Mouse (Mus musculus): ENCODE results near the gene Sac3d1. TPM values are rescaled to one million over a fixed set of nuclear protein-coding genes. Genes with fewer than 3 reads are reported as not detected.

Gene Sac3d1
- polyA plus RNA-seq, 1 experiment from 2014 or later = 45.8 TPM

DNA sequence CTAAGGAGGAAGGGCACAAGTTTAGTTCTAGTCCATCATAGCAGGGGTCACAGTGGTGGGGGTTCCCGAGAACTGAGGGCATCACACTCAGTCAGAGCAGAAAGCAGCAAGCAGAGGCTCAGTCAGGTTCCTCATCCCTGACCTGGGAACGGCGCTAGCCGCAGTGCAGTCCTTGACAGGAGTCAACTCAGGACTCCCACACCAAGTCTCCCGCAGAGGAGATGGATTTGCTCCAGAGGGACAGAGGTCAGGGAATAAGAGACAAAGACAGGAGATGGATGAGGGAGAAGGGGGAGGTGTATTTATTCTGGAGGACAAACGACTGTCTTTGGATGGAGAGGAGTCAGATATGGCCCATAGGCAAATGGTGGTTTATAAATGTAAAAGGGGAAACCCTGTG, 5.3 kb downstream of the Sac3d1 start:
- DNase-seq = no peak

GRCm38 (mm10) chr19:6105586-6105985, 12.9 kb downstream of the Sac3d1 start, which contains the start of gene Naaladl1:
Naaladl1 (plus strand) TSS chr19:6105782.
- WGBS = 86% methylated on average over 7 of the region's 7 CpGs
- DNase-seq = no peak
- Histone ChIP-seq H3K27ac (replicated peaks; ENCODE audit: low read depth, low read length) (no peak within 1 kb of the TSS), H3K27me3 (ENCODE audit: control insufficient read depth, insufficient read depth, low read length) (no peaks in the 10 kb centered on the region), H3K4me3 (replicated peaks; ENCODE audit: low read depth, low read length) (no peak within 1 kb of the TSS), H3K4me2 (ENCODE audit: low read length) (no peak within 1 kb of the TSS), H3K9me3 (ENCODE audit: control insufficient read depth, low read length) (no peaks in the 10 kb centered on the region), H3K36me3 (ENCODE audit: control insufficient read depth, insufficient read depth, low read length) (no peaks in the 10 kb centered on the region), H3K4me1 (ENCODE audit: control insufficient read depth, insufficient read depth, low read length) (no peaks in the 10 kb centered on the region), H3K9ac (replicated peaks; ENCODE audit: low read length) (0 out of 2 replicates have a peak within 1 kb of the TSS, but pooled peaks have one; percentile 9)
- no peak for ATAC-seq (ENCODE audit: low FRiP score, low TSS enrichment)

More for the DNA sequence above, 5.3 kb downstream of the Sac3d1 start:
- Histone ChIP-seq H3K9ac (replicated peaks; ENCODE audit: low read length) (no peak overlapping the region), H3K4me1 (ENCODE audit: control insufficient read depth, insufficient read depth, low read length) (peaks cover 11% of the 10 kb centered on the region; the same call in 1 of the 2 replicates), H3K9me3 (ENCODE audit: control insufficient read depth, low read length) (no peaks in the 10 kb centered on the region), H3K4me3 (replicated peaks; ENCODE audit: low read depth, low read length) (no peak overlapping the region), H3K27ac (replicated peaks; ENCODE audit: low read depth, low read length) (no peak overlapping the region), H3K36me3 (ENCODE audit: control insufficient read depth, insufficient read depth, low read length) (peaks cover 34% of the 10 kb centered on the region), H3K27me3 (ENCODE audit: control insufficient read depth, insufficient read depth, low read length) (no peaks in the 10 kb centered on the region), H3K4me2 (ENCODE audit: low read length) (no peak overlapping the region)
- WGBS = 69% methylated on average over 6 of the region's 6 CpGs
- ATAC-seq (ENCODE audit: low FRiP score, low TSS enrichment) = no peak

GRCm38 (mm10) chr19:6104476-6104875, 14.0 kb downstream of the Sac3d1 start:
- 0 out of 2 replicates have a peak overlapping the region, but pooled peaks have one; percentile 9 for H3K9ac ChIP-seq (replicated peaks; ENCODE audit: low read length)

DNA sequence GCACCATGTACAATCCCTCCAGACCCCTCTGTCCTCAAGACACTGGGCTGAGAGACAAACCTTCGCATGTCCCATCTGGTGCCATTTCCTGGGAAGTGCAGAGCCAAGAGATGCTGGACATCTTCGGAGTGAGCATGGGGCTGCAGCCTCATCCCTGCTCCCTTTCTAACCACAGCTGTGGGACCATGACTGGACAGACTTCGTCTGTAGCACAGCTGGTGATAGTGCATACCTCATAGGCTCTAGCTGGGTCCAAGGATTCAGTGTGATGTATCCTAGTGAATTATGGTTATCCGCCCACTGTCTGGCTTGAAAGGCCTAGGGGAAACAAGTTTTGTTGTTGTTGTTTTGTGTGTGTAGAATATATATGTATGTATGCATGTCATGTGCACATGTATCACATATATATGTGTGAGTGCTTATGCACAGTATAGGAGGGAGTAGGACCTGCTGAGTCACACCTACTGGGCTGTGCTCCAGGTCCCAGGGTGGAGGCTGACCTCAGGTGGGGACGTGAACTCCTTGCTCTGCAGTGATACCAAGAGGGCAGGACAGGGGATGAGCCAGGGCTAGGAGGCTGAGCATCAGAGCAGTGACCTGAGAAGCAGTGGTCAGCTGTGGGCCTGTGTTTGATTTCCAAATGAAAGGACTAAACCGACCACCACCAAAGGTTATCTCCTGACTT, 16.1 kb downstream of the Sac3d1 start:
- no peak for DNase-seq
- H3K9me3 ChIP-seq (ENCODE audit: control insufficient read depth, low read length) = no peaks in the 10 kb centered on the region
- H3K27me3 ChIP-seq (ENCODE audit: control insufficient read depth, insufficient read depth, low read length) = no peaks in the 10 kb centered on the region
- no peak overlapping the region for H3K27ac ChIP-seq (replicated peaks; ENCODE audit: low read depth, low read length)
- no peak overlapping the region for H3K9ac ChIP-seq (replicated peaks; ENCODE audit: low read length)
- H3K4me3 ChIP-seq (replicated peaks; ENCODE audit: low read depth, low read length) = no peak overlapping the region
- H3K36me3 ChIP-seq (ENCODE audit: control insufficient read depth, insufficient read depth, low read length) = no peaks in the 10 kb centered on the region
- WGBS = 83% methylated on average over 6 of the region's 6 CpGs
- no peaks in the 10 kb centered on the region for H3K4me1 ChIP-seq (ENCODE audit: control insufficient read depth, insufficient read depth, low read length)
- no peak for ATAC-seq (ENCODE audit: low FRiP score, low TSS enrichment)
- H3K4me2 ChIP-seq (ENCODE audit: low read length) = no peak overlapping the region

More at GRCm38 (mm10) chr19:6104476-6104875, 14.0 kb downstream of the Sac3d1 start:
- no peak for ATAC-seq (ENCODE audit: low FRiP score, low TSS enrichment)
- no peaks in the 10 kb centered on the region for H3K36me3 ChIP-seq (ENCODE audit: control insufficient read depth, insufficient read depth, low read length)
- H3K4me1 ChIP-seq (ENCODE audit: control insufficient read depth, insufficient read depth, low read length) = no peaks in the 10 kb centered on the region
- WGBS = 70% methylated on average over 4 of the region's 4 CpGs
- no peak for DNase-seq
- H3K27ac ChIP-seq (replicated peaks; ENCODE audit: low read depth, low read length) = no peak overlapping the region
- H3K27me3 ChIP-seq (ENCODE audit: control insufficient read depth, insufficient read depth, low read length) = no peaks in the 10 kb centered on the region
- H3K9me3 ChIP-seq (ENCODE audit: control insufficient read depth, low read length) = no peaks in the 10 kb centered on the region
- no peak overlapping the region for H3K4me2 ChIP-seq (ENCODE audit: low read length)
- no peak overlapping the region for H3K4me3 ChIP-seq (replicated peaks; ENCODE audit: low read depth, low read length)

DNA sequence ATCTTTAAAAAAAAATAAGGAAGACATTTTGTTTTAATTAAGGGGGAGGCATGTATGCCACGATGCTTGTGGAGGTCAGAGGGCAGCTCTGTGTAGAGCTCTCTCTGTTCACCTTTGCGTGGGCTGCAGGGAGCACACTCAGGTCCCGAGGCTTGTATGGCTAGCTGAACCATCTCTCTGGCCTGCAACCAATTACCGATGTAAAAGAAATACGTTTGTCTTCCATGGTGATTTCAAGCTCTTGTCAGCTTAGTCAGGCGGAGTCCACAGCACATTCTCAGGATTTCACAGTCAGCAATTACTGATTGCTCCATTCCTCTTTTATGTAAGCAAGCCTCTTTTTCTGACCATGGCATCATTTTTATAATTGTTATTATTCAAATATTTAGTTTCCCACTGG, 17.3 kb downstream of the Sac3d1 start:
- no peaks in the 10 kb centered on the region for H3K27me3 ChIP-seq (ENCODE audit: control insufficient read depth, insufficient read depth, low read length)
- H3K9me3 ChIP-seq (ENCODE audit: control insufficient read depth, low read length) = no peaks in the 10 kb centered on the region
- H3K27ac ChIP-seq (replicated peaks; ENCODE audit: low read depth, low read length) = no peak overlapping the region
- DNase-seq (no peak), ATAC-seq (ENCODE audit: low FRiP score, low TSS enrichment) (no peak)
- H3K36me3 ChIP-seq (ENCODE audit: control insufficient read depth, insufficient read depth, low read length) = no peaks in the 10 kb centered on the region
- H3K9ac ChIP-seq (replicated peaks; ENCODE audit: low read length) = no peak overlapping the region
- no peak overlapping the region for H3K4me2 ChIP-seq (ENCODE audit: low read length)
- no peaks in the 10 kb centered on the region for H3K4me1 ChIP-seq (ENCODE audit: control insufficient read depth, insufficient read depth, low read length)
- no peak overlapping the region for H3K4me3 ChIP-seq (replicated peaks; ENCODE audit: low read depth, low read length)
- 78% methylated on average over 6 of the region's 6 CpGs for WGBS

DNA sequence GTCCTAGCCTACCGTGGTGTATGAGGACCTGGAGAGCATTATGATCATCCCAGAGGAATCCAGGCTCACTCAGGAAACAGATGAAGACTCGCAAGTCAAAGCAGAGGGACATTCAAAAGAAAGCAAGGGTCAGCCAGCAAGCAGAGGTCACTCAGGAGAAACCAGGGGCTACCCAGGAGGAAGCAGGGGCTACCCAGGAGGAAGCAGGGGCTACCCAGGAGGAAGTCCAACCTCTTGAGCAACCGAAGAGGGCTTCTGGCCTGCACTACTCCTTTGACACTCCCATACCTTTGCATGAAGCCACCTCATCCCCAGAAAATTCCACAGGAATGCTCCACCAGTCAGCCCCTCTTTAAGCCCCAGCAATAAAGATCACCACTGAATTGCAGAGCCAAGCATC, 20.6 kb downstream of the Sac3d1 start:
- no peaks in the 10 kb centered on the region for H3K4me1 ChIP-seq (ENCODE audit: control insufficient read depth, insufficient read depth, low read length)
- ATAC-seq (ENCODE audit: low FRiP score, low TSS enrichment) (no peak), DNase-seq (no peak)
- WGBS = 94% methylated on average over 3 of the region's 3 CpGs
- no peaks in the 10 kb centered on the region for H3K27me3 ChIP-seq (ENCODE audit: control insufficient read depth, insufficient read depth, low read length)
- H3K27ac ChIP-seq (replicated peaks; ENCODE audit: low read depth, low read length) = no peak overlapping the region
- no peaks in the 10 kb centered on the region for H3K36me3 ChIP-seq (ENCODE audit: control insufficient read depth, insufficient read depth, low read length)
- H3K4me2 ChIP-seq (ENCODE audit: low read length) = no peak overlapping the region
- H3K9ac ChIP-seq (replicated peaks; ENCODE audit: low read length) = no peak overlapping the region
- no peaks in the 10 kb centered on the region for H3K9me3 ChIP-seq (ENCODE audit: control insufficient read depth, low read length)
- no peak overlapping the region for H3K4me3 ChIP-seq (replicated peaks; ENCODE audit: low read depth, low read length)

DNA sequence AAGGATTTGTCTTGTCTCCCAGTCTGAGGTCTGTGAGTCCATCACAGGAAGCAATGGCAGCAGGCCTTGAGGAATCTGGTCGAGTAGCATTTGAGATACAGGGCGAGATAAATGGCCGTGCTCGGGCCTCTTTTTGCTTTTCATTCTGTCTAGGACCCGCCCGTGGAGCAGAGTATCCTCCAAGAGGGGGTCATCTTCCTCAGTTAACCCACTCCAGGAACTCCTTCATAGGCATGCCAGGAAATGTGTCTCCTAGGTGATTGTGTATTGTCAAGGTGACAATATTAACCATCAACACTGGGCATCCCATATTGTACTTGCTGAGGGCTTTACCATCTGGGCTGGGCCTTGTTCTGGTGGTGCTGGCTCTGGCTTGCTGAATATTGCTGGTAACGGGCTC, 24.3 kb downstream of the Sac3d1 start, which contains the start of gene AC131692.1:
Gene AC131692.1 (plus strand): TSS at position 301 of the 400 bp plus-strand sequence.
- Histone ChIP-seq H3K27me3 (ENCODE audit: control insufficient read depth, insufficient read depth, low read length) (no peaks in the 10 kb centered on the region), H3K4me3 (replicated peaks; ENCODE audit: low read depth, low read length) (no peak within 1 kb of the TSS), H3K27ac (replicated peaks; ENCODE audit: low read depth, low read length) (no peak within 1 kb of the TSS), H3K9ac (replicated peaks; ENCODE audit: low read length) (no peak within 1 kb of the TSS), H3K4me1 (ENCODE audit: control insufficient read depth, insufficient read depth, low read length) (no peaks in the 10 kb centered on the region), H3K36me3 (ENCODE audit: control insufficient read depth, insufficient read depth, low read length) (peaks cover 5% of the 10 kb centered on the region; the same call in 1 of the 2 replicates), H3K4me2 (ENCODE audit: low read length) (no peak within 1 kb of the TSS), H3K9me3 (ENCODE audit: control insufficient read depth, low read length) (no peaks in the 10 kb centered on the region)
- DNase-seq (no peak), ATAC-seq (ENCODE audit: low FRiP score, low TSS enrichment) (no peak)
- 90% methylated on average over 7 of the region's 7 CpGs for WGBS

- no peaks in the 10 kb centered on the region for H3K9me3 ChIP-seq (ENCODE audit: control insufficient read depth, low read length)
- no peaks in the 10 kb centered on the region for H3K27me3 ChIP-seq (ENCODE audit: control insufficient read depth, insufficient read depth, low read length)
- H3K4me1 ChIP-seq (ENCODE audit: control insufficient read depth, insufficient read depth, low read length) = peaks cover 15% of the 10 kb centered on the region
- no peak overlapping the region for H3K4me2 ChIP-seq (ENCODE audit: low read length)
- WGBS = 94% methylated on average over 13 of the region's 13 CpGs
- H3K9ac ChIP-seq (replicated peaks; ENCODE audit: low read length) = no peak overlapping the region
- no peak overlapping the region for H3K27ac ChIP-seq (replicated peaks; ENCODE audit: low read depth, low read length)
- no peak overlapping the region for H3K4me3 ChIP-seq (replicated peaks; ENCODE audit: low read depth, low read length)
- peaks cover 5% of the 10 kb centered on the region; the same call in 1 of the 2 replicates for H3K36me3 ChIP-seq (ENCODE audit: control insufficient read depth, insufficient read depth, low read length)
- ATAC-seq (ENCODE audit: low FRiP score, low TSS enrichment) = no peak
- no peak for DNase-seq
These were observed 29.6 kb downstream of the Sac3d1 start for GRCm38 (mm10) chr19:6088841-6089240.

- Histone ChIP-seq H3K36me3 (ENCODE audit: control insufficient read depth, insufficient read depth, low read length) (peaks cover 21% of the 10 kb centered on the region), H3K27ac (replicated peaks; ENCODE audit: low read depth, low read length) (no peak overlapping the region), H3K9ac (replicated peaks; ENCODE audit: low read length) (no peak overlapping the region; the same call in 1 of the 2 replicates), H3K4me1 (ENCODE audit: control insufficient read depth, insufficient read depth, low read length) (peaks cover 16% of the 10 kb centered on the region), H3K4me2 (ENCODE audit: low read length) (peak overlapping the region; percentile 88), H3K27me3 (ENCODE audit: control insufficient read depth, insufficient read depth, low read length) (no peaks in the 10 kb centered on the region), H3K4me3 (replicated peaks; ENCODE audit: low read depth, low read length) (peak overlapping the region; percentile 69), H3K9me3 (ENCODE audit: control insufficient read depth, low read length) (no peaks in the 10 kb centered on the region)
- WGBS = under 1% methylated on average over 17 of the region's 17 CpGs
- ATAC-seq (ENCODE audit: low FRiP score, low TSS enrichment) (0 out of 2 replicates have a peak, but pooled peaks have one; percentile 51), DNase-seq (peak; percentile 65)
These were observed 33.0 kb downstream of the Sac3d1 start for GRCm38 (mm10) chr19:6085417-6085879.
